Mouse (Mus musculus): ENCODE results near the gene Ptrh2. TPM values are rescaled to one million over a fixed set of nuclear protein-coding genes. Genes with fewer than 3 reads are reported as not detected.

Gene Ptrh2
- total and polyA plus RNA-seq, 2 experiments, result 5.2 to 9.2 TPM

- peaks cover 14% of the 10 kb centered on the region for H3K36me3 ChIP-seq (ENCODE audit: control insufficient read depth, insufficient read depth, low read length)
- peaks cover 17% of the 10 kb centered on the region; the same call in 1 of the 2 replicates for H3K79me2 ChIP-seq (ENCODE audit: control insufficient read depth, insufficient read depth, low read length)
- H3K4me1 ChIP-seq (ENCODE audit: control insufficient read depth, insufficient read depth, low read length), result peaks cover 9% of the 10 kb centered on the region
- H3K4me3 ChIP-seq (ENCODE audit: insufficient read depth, low read depth, low read length), result no peak overlapping the region
- TF ChIP-seq CTCF (IDR thresholded peaks at IDR 0.05; ENCODE audit: low read depth, low read length) (no peak), POLR2A (IDR thresholded peaks at IDR 0.05; ENCODE audit: extremely low read depth, insufficient read depth, low read length) (no peak)
- no peaks in the 10 kb centered on the region for H3K27me3 ChIP-seq (ENCODE audit: control insufficient read depth, insufficient read depth, low read length)
- no peak for DNase-seq (ENCODE audit: extremely low read depth, low read depth, low spot score)
- no peak overlapping the region for H3K9ac ChIP-seq (ENCODE audit: low read depth, low read length)
- 33% methylated on average over 2 of the region's 2 CpGs for WGBS
- no peak overlapping the region for H3K27ac ChIP-seq (replicated peaks; ENCODE audit: insufficient read depth, low read depth, low read length)
Observed at GRCm38 (mm10) chr11:86739470-86739869, 55.7 kb downstream of the Ptrh2 start.

GRCm38 (mm10) chr11:86741505-86741904 is 57.7 kb downstream of the Ptrh2 start:
- no peak overlapping the region for H3K4me3 ChIP-seq (ENCODE audit: insufficient read depth, low read depth, low read length)
- 81% methylated on average over 5 of the region's 5 CpGs for WGBS
- TF ChIP-seq POLR2A (IDR thresholded peaks at IDR 0.05; ENCODE audit: extremely low read depth, insufficient read depth, low read length) (no peak), CTCF (IDR thresholded peaks at IDR 0.05; ENCODE audit: low read depth, low read length) (no peak)
- peaks cover 32% of the 10 kb centered on the region for H3K79me2 ChIP-seq (ENCODE audit: control insufficient read depth, insufficient read depth, low read length)
- H3K27me3 ChIP-seq (ENCODE audit: control insufficient read depth, insufficient read depth, low read length), result no peaks in the 10 kb centered on the region
- no peak overlapping the region for H3K9ac ChIP-seq (ENCODE audit: low read depth, low read length)
- H3K27ac ChIP-seq (replicated peaks; ENCODE audit: insufficient read depth, low read depth, low read length), result no peak overlapping the region
- peaks cover 20% of the 10 kb centered on the region for H3K4me1 ChIP-seq (ENCODE audit: control insufficient read depth, insufficient read depth, low read length)
- peaks cover 3% of the 10 kb centered on the region for H3K36me3 ChIP-seq (ENCODE audit: control insufficient read depth, insufficient read depth, low read length)
- DNase-seq (ENCODE audit: extremely low read depth, low read depth, low spot score), result no peak

Other genes with a start within 250 kb of the Ptrh2 start
- gene Rnft1, start 199.3 kb upstream of the Ptrh2 start, total RNA-seq (2014; rRNA removed), result 18.9 and 19.1 TPM in 2 replicates
- gene Rnft1, start 199.3 kb upstream of the Ptrh2 start, polyA plus RNA-seq (2012; rRNA removed), result 6.8 and 9.4 TPM in 2 replicates
- gene Rps6kb1, start 139.2 kb upstream of the Ptrh2 start, total RNA-seq (2014; rRNA removed), result 14.4 TPM in 2 replicates
- gene Rps6kb1, start 139.2 kb upstream of the Ptrh2 start, polyA plus RNA-seq (2012; rRNA removed), result 6.2 and 6.3 TPM in 2 replicates
- gene Tubd1, start 139.0 kb upstream of the Ptrh2 start, total RNA-seq (2014; rRNA removed), result 2.6 and 4.3 TPM in 2 replicates
- gene Tubd1, start 139.0 kb upstream of the Ptrh2 start, polyA plus RNA-seq (2012; rRNA removed), result 1.7 and 2.0 TPM in 2 replicates
- gene Vmp1, start 149 bp upstream of the Ptrh2 start, total RNA-seq (2014; rRNA removed), result 91.9 and 93.6 TPM in 2 replicates
- 37.8 and 43.6 TPM in 2 replicates for gene Vmp1, start 149 bp upstream of the Ptrh2 start, polyA plus RNA-seq (2012; rRNA removed)
- gene Cltc, start 73.6 kb downstream of the Ptrh2 start, total RNA-seq (2014; rRNA removed), result 191 and 225 TPM in 2 replicates
- 43.8 and 49.9 TPM in 2 replicates for gene Cltc, start 73.6 kb downstream of the Ptrh2 start, polyA plus RNA-seq (2012; rRNA removed)
- gene Dhx40, start 123.8 kb downstream of the Ptrh2 start, total RNA-seq (2014; rRNA removed), result 28.6 and 28.9 TPM in 2 replicates
- 3.4 and 3.5 TPM in 2 replicates for gene Dhx40, start 123.8 kb downstream of the Ptrh2 start, polyA plus RNA-seq (2012; rRNA removed)

All from liver, adult 2 months (tissue).